Mouse (Mus musculus) left cerebral cortex, adult 2 months (tissue): Measurements from ENCODE around the gene H2al1c. TPM values are rescaled to one million over a fixed set of nuclear protein-coding genes. Genes with fewer than 3 reads are reported as not detected.
"Not testable (repeated sequence)": the region's sequence is repeated elsewhere in the genome, so short reads cannot be mapped to it uniquely, and the experiment has no call there.

Experiments
- DNase-seq, 2 experiments: peaks; one replicate each; pipeline ENCODE4 v3.0.0; 2021 to 2022; ENCODE audit warnings: low spot score in 2 of 2, mixed read lengths in 1 of 2; ENCODE audit errors: extremely low spot score in 1 of 2
- H3K27ac ChIP-seq: fragments of 200-600 bp; 2 replicates; pipeline ENCODE4 v1.8.1; 2022
- H3K4me3 ChIP-seq: fragments of 200-600 bp; 2 replicates; pipeline ENCODE4 v1.8.1; 2022
- CTCF ChIP-seq: fragments of 200-600 bp; IDR thresholded peaks from 2 replicates; pipeline ENCODE4 v1.8.1; 2022; ENCODE audit warnings: antibody characterized with exemption, mild to moderate bottlenecking, moderate library complexity
- intact Hi-C: fragments of 180-260 bp; cut with DNase I; formaldehyde crosslinking; loops from one replicate; pipeline ENCODE4 v1.15.1; 2025
- long read RNA-seq, 2 experiments: library from polyadenylated mRNA; stranded (forward); transcript quantifications; one replicate each; pipeline ENCODE4 v2.0.0; 2021; ENCODE audit warnings: borderline mapping rate in 2 of 2
- total RNA-seq, 2 experiments: library from RNA; stranded (reverse); gene quantifications; 2 replicates each; pipeline ENCODE4 v1.2.3; 2021

H2al1c gene
- total RNA-seq: not detected
- long read RNA-seq, experiment 1: 0 reads
- long read RNA-seq, experiment 2: 0 reads

DNA sequence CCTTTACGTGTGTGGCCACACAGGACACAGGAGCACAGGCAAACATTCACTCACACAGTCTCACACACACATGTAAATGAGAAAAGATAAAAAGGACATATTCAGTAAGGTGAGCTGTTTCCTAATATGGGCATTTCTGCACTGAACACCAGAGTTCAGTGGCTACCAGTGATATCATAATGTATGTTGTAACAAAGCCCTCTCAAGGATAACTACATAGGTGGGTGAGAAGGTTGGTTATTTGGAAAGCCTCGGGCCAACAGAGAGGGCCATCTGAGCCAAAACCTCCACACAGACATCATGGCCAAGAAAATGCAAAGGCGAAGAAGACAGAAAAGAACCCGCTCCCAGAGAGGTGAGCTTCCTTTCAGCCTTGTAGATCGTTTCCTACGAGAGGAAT lies at the start of gene H2al1c:
Gene H2al1c (plus strand): TSS at position 301 of the 400 bp plus-strand sequence.
- H3K27ac ChIP-seq, intact Hi-C loops, DNase-seq, H3K4me3 ChIP-seq: not testable (repeated sequence)

DNA sequence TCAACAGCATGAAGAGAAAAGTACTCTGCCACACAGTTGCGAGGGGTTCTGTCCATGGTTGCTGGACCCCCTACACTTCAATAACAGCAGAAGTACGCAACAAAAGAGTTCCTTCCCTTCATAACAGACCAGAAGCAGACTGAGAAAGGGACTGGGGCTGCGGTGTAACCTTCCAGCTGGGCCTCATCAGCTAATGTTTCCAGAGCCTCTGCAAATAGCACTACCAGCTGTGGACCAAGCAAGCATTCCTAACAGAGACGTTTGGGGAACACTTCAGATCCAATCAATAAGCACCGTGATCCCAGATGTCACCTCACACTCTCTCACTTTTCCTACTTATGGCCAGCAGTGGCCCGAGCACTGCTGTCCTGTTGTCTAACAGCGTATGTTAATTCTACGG lies 40.5 kb upstream of the H2al1c start:
- Histone ChIP-seq H3K27ac (no peak overlapping the region), H3K4me3 (no peak overlapping the region)
- DNase-seq: no peak
- TF ChIP-seq CTCF: no peak
- intact Hi-C loops: no loop called here

DNA sequence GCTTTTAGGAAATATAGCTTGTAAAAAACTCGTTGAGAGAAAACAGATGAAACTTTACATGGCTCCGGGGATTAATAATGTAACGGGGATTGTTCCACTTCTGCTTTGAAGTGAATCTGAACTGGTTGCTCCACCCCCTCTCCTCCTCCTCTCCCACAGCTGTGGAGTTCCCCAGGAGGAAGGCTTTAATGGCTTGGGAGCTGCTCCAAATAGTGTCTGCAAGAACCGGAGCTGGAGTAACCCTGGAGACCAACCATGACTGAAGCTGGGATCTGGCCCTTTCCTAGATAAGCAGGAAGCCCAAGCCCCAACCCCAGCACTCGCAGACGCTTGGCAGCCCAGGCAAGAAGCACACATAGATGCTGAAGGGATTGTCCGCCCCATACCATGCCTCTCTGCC lies 37.7 kb upstream of the H2al1c start:
- no peak overlapping the region for H3K4me3 ChIP-seq
- DNase-seq: no peak
- no peak for TF ChIP-seq CTCF
- no peak overlapping the region for H3K27ac ChIP-seq
- intact Hi-C loops: no loop called here

DNA sequence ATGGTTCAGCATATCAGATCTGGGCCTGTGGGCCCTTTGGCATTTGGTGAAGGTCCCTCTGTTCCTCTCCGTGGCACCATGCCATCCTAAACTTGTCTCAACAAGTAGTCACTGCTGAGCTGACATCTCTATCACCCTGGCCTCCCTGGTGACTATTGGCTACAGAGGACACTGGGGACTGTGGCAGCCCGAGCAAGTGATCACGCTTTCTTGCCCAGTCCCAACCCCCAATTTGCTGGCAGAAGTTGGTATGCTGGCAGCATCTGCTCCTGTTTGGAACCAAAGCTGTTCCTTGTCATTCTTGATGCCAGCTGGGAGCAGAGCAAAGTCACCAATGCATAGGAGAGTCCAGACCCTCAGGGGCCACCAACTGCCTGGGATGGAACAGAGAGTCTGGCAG lies 36.4 kb upstream of the H2al1c start:
- H3K27ac ChIP-seq: no peak overlapping the region
- H3K4me3 ChIP-seq: no peak overlapping the region
- no peak for TF ChIP-seq CTCF
- peak in 1 of 2 experiments; percentile 7 for DNase-seq
- intact Hi-C loops: no loop called here

DNA sequence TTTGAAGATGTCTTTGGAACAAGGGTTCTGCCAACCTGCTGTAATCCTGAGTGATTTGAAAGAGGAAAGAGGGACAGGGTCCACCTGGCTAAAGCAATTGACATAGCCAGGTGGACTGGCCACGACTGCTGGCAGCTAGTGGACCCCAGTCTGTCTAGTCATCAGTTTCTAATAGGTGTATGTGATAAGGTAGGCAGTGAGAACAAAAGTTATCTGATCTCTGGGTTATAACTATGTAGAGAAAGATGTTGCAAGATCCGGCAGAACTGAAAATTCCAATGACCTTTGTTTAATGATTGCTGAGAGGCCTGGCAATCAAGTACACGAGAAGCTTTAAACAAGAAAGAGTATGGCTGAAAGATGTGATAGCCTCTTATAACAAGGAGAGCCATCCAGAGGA lies 32.3 kb upstream of the H2al1c start:
- DNase-seq: no peak
- H3K4me3 ChIP-seq: no peak overlapping the region
- intact Hi-C loops: no loop called here
- no peak for TF ChIP-seq CTCF
- no peak overlapping the region for H3K27ac ChIP-seq

DNA sequence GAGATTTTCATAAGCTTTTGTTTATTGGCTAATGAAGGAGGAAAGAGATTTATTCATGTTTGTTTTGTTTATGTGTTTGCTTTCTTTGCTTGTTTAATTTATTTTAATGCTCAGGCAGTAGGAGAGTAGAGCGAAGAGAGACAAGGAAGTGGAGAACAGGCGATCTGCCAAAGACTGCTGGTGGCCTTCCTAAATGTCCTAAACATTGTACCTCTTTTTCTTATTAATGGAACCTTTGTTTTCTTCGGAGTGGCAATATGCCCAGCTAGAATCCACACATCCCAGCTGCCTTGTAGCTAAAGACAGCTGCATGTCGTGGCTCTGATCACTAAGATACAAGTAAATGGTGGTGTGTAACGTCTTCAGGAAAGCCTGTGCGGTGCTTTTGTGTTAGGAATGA lies 28.4 kb upstream of the H2al1c start:
- TF ChIP-seq CTCF: no peak
- DNase-seq: no peak
- intact Hi-C loops: no loop called here
- Histone ChIP-seq H3K4me3 (no peak overlapping the region), H3K27ac (no peak overlapping the region)

DNA sequence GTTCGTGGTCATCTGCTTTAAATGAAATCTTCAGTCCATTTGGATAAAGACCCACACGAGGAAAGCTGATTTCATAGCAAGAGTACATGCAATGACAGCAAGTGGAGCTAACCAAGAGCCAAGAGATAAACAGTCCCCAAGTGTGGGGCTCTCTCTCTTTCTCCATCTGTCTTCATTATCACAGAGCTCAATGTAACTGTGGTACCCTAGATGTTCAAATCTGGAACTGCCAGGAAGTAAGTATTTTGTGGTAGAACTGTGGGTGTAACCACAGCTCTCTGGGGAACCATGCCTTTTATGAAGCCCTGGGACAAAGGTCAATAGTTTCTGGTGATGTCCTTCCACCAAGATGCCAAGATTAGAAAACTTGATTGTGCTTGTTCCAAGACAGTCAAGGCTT lies 24.7 kb upstream of the H2al1c start:
- H3K27ac ChIP-seq: no peak overlapping the region
- no peak for DNase-seq
- no peak overlapping the region for H3K4me3 ChIP-seq
- no peak for TF ChIP-seq CTCF
- intact Hi-C loops: no loop called here

DNA sequence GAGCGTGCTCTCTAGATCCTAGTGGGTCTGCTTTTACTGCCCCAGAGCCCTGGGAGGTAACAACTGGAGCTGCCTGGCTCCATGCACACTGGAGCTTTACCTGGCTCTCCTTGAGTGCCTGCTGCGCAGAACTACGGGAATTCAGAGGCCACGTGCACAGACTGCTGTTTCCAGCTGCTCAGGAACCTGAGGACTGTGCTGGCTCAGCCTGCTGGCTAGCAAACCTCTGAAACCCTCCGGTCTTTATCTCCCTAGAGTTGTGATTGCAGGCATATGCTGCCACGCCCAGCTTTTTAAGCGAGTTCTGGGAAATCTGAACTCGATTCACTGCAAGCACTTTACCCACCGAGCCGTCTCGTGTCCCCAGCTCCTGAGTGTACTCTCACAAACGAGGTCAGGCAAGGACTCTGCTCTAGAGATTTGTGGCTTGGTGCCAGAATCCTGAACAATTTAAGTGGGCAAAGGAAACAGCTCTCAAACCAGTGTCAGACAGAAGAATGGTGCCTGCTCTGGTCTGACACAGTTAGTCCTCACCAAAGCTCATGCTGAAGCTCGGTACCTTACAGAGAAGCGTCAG lies 17.1 kb upstream of the H2al1c start:
- no peak overlapping the region for H3K4me3 ChIP-seq
- no peak overlapping the region for H3K27ac ChIP-seq
- DNase-seq: no peak
- TF ChIP-seq CTCF: no peak
- intact Hi-C loops: loop anchor here (5.0 kb wide), 1 partner anchor 54 kb away; no protein-coding TSS in a partner anchor

DNA sequence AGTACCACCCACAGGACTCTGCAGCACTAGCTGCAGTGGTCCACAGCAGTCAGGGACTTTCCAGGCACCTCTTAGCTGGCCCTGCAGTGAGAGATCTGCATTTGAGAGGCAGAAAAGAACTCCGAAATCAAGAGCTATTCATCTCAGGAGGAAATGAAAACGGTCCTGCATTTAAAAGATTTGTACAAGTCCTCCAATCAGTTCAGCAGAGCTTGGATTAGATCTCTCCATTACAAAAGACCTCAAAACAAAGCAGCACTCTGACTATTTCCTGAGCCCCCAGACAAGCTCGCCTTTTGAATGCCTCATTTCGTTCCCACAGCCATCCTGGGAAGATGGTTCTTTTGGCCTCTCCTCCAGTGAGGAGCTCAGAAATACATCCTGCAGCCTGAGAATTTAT lies 16.2 kb upstream of the H2al1c start:
- no peak overlapping the region for H3K27ac ChIP-seq
- DNase-seq: no peak
- intact Hi-C loops: loop anchor here (5.0 kb wide), 1 partner anchor 53 kb away; no protein-coding TSS in a partner anchor
- TF ChIP-seq CTCF: no peak
- H3K4me3 ChIP-seq: no peak overlapping the region

DNA sequence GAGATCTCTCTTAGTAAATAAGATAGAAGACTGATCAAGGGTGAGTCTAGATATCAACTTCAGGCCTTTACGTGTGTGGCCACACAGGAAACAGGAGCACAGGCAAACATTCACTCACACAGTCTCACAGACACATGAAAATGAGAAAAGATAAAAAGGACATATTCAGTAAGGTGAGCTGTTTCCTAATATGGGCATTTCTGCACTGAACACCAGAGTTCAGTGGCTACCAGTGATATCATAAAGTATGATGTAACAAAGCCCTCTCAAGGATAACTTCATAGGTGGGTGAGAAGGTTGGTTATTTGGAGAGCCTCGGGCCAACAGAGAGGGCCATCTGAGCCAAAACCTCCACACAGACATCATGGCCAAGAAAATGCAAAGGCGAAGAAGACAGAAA lies 6.5 kb upstream of the H2al1c start, which contains the start of gene H2al1a:
Gene H2al1a (plus strand): TSS at position 301 of the 400 bp plus-strand sequence.
- H3K4me3 ChIP-seq, H3K27ac ChIP-seq, intact Hi-C loops, DNase-seq: not testable (repeated sequence)

DNA sequence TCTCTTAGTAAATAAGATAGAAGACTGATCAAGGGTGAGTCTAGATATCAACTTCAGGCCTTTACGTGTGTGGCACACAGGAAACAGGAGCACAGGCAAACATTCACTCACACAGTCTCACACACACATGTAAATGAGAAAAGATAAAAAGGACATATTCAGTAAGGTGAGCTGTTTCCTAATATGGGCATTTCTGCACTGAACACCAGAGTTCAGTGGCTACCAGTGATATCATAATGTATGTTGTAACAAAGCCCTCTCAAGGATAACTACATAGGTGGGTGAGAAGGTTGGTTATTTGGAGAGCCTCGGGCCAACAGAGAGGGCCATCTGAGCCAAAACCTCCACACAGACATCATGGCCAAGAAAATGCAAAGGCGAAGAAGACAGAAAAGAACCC lies 3.3 kb upstream of the H2al1c start, which contains the start of gene H2al1b:
Gene H2al1b (plus strand): TSS at position 301 of the 400 bp plus-strand sequence.
- DNase-seq, H3K4me3 ChIP-seq, H3K27ac ChIP-seq, intact Hi-C loops: not testable (repeated sequence)

DNA sequence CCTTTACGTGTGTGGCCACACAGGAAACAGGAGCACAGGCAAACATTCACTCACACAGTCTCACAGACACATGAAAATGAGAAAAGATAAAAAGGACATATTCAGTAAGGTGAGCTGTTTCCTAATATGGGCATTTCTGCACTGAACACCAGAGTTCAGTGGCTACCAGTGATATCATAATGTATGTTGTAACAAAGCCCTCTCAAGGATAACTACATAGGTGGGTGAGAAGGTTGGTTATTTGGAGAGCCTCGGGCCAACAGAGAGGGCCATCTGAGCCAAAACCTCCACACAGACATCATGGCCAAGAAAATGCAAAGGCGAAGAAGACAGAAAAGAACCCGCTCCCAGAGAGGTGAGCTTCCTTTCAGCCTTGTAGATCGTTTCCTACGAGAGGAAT lies 3.1 kb downstream of the H2al1c start, which contains the start of gene H2al1d:
Gene H2al1d (plus strand): TSS at position 301 of the 400 bp plus-strand sequence.
- intact Hi-C loops, DNase-seq, H3K4me3 ChIP-seq: not testable (repeated sequence)

DNA sequence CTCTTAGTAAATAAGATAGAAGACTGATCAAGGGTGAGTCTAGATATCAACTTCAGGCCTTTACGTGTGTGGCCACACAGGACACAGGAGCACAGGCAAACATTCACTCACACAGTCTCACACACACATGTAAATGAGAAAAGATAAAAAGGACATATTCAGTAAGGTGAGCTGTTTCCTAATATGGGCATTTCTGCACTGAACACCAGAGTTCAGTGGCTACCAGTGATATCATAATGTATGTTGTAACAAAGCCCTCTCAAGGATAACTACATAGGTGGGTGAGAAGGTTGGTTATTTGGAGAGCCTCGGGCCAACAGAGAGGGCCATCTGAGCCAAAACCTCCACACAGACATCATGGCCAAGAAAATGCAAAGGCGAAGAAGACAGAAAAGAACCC lies 6.2 kb downstream of the H2al1c start, which contains the start of gene H2al1e:
Gene H2al1e (plus strand): TSS at position 301 of the 400 bp plus-strand sequence.
- DNase-seq, intact Hi-C loops: not testable (repeated sequence)

More for the DNA sequence above, 3.1 kb downstream of the H2al1c start, which contains the start of gene H2al1d:
- not testable (repeated sequence) for H3K27ac ChIP-seq

DNA sequence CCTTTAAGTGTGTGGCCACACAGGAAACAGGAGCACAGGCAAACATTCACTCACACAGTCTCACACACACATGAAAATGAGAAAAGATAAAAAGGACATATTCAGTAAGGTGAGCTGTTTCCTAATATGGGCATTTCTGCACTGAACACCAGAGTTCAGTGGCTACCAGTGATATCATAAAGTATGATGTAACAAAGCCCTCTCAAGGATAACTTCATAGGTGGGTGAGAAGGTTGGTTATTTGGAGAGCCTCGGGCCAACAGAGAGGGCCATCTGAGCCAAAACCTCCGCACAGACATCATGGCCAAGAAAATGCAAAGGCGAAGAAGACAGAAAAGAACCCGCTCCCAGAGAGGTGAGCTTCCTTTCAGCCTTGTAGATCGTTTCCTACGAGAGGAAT lies 9.4 kb downstream of the H2al1c start, which contains the start of gene H2al1f:
Gene H2al1f (plus strand): TSS at position 301 of the 400 bp plus-strand sequence.
- DNase-seq, intact Hi-C loops, H3K27ac ChIP-seq, H3K4me3 ChIP-seq: not testable (repeated sequence)

More for the DNA sequence above, 6.2 kb downstream of the H2al1c start, which contains the start of gene H2al1e:
- H3K4me3 ChIP-seq, H3K27ac ChIP-seq: not testable (repeated sequence)

DNA sequence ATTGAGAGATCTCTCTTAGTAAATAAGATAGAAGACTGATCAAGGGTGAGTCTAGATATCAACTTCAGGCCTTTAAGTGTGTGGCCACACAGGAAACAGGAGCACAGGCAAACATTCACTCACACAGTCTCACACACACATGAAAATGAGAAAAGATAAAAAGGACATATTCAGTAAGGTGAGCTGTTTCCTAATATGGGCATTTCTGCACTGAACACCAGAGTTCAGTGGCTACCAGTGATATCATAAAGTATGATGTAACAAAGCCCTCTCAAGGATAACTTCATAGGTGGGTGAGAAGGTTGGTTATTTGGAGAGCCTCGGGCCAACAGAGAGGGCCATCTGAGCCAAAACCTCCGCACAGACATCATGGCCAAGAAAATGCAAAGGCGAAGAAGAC lies 12.5 kb downstream of the H2al1c start, which contains the start of gene H2al1g:
Gene H2al1g (plus strand): TSS at position 301 of the 400 bp plus-strand sequence.
- H3K27ac ChIP-seq, DNase-seq, H3K4me3 ChIP-seq, intact Hi-C loops: not testable (repeated sequence)

DNA sequence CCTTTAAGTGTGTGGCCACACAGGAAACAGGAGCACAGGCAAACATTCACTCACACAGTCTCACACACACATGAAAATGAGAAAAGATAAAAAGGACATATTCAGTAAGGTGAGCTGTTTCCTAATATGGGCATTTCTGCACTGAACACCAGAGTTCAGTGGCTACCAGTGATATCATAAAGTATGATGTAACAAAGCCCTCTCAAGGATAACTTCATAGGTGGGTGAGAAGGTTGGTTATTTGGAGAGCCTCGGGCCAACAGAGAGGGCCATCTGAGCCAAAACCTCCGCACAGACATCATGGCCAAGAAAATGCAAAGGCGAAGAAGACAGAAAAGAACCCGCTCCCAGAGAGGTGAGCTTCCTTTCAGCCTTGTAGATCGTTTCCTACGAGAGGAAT lies 15.7 kb downstream of the H2al1c start, which contains the start of gene H2al1h:
Gene H2al1h (plus strand): TSS at position 301 of the 400 bp plus-strand sequence.
- H3K27ac ChIP-seq, H3K4me3 ChIP-seq, intact Hi-C loops, DNase-seq: not testable (repeated sequence)

DNA sequence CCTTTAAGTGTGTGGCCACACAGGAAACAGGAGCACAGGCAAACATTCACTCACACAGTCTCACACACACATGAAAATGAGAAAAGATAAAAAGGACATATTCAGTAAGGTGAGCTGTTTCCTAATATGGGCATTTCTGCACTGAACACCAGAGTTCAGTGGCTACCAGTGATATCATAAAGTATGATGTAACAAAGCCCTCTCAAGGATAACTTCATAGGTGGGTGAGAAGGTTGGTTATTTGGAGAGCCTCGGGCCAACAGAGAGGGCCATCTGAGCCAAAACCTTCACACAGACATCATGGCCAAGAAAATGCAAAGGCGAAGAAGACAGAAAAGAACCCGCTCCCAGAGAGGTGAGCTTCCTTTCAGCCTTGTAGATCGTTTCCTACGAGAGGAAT lies 18.9 kb downstream of the H2al1c start, which contains the start of gene H2al1i:
Gene H2al1i (plus strand): TSS at position 301 of the 400 bp plus-strand sequence.
- H3K27ac ChIP-seq, DNase-seq, H3K4me3 ChIP-seq, intact Hi-C loops: not testable (repeated sequence)
